Mouse (Mus musculus): ENCODE measurements around the gene Ankrd9.

DNA sequence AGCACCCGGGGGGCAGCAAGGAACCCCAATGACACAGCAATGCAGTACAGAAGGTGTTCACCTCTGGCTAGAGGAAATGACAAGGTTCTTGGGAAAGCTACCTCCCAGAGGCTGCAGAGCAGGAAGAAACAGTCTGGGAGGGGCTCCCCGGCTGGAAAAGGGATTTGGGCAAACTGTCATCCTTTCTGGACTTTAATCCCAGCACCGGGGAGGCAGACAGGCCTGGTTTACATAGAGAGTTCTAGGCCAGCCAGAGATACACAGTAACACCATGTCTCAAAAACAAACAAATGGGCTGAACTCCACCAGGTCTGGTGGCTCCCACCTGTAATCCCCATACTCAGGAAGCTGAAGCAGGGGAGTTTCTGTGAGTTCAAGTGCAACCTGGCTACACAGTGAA is 14.4 kb upstream of the Ankrd9 start:
- TF ChIP-seq POLR2A (IDR thresholded peaks at IDR 0.05; ENCODE audit: insufficient read length, low read depth): no peak
- TF ChIP-seq REST (IDR thresholded peaks at IDR 0.05; ENCODE audit: insufficient read depth, insufficient read length): no peak
- TF ChIP-seq MAX (IDR thresholded peaks at IDR 0.05; ENCODE audit: low read depth): no peak
